Mouse (Mus musculus) embryo, embryonic 9.5 days (tissue): Measurements from ENCODE around the gene Rhbdl2.
A peak's percentile ranks its signal among the peaks of the same experiment; 100 is the strongest.

Source experiments
- DNase-seq: peaks from one replicate; pipeline ENCODE4 v3.0.0-alpha.2; 2017; ENCODE audit errors: extremely low spot score

Rhbdl2 gene

DNA sequence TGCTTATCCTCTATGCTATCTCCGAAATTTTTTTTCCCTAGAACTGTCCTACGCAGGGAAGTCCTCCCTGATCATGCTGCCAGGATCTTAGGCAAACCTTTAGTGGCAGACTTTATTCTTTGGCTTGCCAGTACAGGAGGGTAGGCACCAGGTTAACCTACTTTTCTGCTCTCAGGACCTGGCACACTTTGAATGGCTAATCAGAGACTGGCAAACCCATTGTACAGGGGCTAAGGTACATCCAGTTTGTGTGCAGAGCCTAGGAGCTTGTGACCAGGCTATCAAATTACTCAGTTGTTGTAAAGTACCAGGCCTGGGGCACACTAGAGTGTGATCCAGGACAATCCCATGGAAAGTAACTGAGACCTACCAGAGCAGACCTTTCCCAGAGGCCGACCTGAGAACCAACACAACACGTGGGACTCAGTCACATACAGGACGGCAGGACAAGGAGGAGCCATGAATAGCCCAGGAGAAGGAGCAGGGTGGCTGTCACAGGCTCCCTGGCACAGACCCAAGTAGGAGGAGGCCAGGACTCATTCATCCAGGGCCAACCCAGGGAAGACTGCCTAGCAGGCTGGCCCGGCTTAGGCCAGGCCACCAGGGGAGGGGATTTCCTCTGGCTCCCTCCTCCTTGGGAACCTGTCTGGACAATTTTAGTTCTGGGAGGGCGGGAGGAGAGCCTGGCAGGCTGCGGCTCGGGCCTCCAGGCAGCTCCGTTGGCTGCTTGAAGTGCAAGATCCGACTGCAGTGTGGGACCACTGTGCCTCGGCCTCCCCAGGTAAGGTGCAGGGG, at the start of gene Rhbdl2:
Gene Rhbdl2, plus strand, starts transcription at position 684 of the 795 bp plus-strand sequence.
- DNase-seq: peak; percentile 9

DNA sequence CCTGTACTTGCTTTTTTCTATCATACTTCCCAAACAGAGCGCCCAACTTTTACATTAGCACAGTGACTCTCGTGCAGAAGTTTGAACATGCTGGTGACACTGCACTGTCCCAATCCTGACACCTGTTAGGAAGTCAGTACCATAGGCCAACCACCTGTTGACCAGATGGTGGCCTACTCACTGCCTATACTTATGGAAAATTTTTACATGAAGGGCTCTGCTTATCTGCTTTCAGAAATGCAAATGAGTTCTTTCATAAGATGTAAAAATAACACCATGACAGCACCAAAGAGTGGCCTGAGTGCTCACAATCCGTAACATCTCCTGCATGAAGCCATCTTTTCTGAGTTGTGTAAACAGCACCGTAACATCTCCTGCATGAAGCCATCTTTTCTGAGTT, 49.0 kb upstream of the Rhbdl2 start:
- DNase-seq: no peak

DNA sequence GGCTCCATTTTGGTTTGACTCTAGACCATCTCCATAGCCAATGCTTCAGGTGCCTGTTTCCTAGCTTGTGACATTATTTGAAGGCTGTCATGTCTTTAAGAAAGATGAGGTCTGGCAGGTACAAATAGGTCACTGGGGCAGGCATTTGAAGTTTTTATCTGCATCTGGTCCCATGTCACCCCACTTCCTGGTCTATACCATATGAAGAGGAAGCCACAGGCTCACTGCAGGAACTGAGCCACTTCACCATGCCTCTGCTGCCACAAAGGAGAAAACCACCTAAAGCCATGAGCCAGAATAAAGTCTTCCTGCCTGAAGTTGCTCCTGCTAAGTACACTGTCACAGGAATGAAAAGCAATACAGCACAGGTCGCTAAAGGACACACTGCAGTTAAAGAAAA, 44.8 kb upstream of the Rhbdl2 start:
- no peak for DNase-seq

GRCm38 (mm10) chr4:123745221-123745775, 42.4 kb upstream of the Rhbdl2 start:
- DNase-seq: no peak

- no peak for DNase-seq
These were observed 38.8 kb upstream of the Rhbdl2 start for GRCm38 (mm10) chr4:123748726-123749415.

DNA sequence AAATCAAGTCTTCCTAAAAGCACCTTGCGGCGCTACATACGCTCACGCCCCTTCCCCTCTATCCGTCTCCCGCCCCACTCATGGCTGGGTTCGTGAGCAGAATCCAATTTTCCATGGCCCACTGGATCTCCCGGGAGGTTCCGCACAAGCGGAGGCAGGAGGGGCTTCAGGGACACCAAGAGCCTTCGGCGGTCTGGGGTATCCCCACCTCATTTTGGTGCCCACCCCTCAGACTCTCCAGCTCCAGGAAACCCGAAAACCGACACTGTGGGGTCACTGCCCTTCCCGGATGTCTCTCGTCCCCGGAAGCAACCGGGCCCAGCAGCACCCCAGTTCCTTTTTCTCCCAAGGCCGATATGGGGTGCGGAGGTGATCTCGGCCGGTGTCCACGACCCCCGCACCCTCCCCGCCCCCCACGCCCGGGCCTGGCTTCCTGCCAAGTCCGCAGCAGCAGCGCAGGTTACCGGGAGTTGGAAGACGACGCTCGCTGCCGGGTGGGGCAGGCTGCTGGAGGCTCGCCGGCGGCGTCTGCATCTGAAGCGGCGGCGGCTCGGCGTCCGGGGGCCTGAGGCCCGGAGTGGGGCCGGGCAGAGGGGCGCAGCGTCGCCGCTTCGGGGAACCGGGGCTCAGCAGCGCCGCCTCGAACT, 38.1 kb upstream of the Rhbdl2 start:
- DNase-seq: no peak

GRCm38 (mm10) chr4:123750152-123750651, 37.5 kb upstream of the Rhbdl2 start, which contains the start of gene Akirin1:
TSS of gene Akirin1 (minus strand) at chr4:123750345.
- peak; percentile 99 for DNase-seq

DNA sequence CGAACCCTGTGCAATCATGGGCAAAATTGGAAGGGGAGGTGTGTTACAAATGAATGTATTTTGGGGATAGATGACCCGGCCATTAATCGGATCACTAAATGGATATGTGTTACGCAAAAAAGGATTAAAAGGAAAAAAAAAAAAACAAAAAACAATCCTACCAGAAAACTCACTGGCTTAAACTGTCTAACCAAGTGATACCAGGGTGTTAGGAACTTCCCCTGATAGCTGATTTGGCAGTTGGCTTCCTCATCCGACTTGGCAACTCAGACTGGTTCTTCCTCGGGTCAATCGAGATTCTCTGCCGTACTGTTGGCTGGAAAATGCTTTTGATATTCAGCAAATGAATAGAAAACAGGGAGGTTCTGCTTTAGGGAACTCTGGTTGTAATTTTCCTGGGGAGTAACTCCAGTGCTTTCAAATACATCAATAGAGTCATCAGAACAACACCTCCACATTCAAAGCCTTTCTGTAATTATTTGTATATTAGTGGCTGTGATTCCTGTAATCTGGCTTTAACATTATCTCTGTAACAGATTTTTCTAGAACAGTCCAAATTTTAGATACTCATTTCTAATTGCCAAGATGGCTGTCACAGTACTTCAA, 36.9 kb upstream of the Rhbdl2 start:
- no peak for DNase-seq

DNA sequence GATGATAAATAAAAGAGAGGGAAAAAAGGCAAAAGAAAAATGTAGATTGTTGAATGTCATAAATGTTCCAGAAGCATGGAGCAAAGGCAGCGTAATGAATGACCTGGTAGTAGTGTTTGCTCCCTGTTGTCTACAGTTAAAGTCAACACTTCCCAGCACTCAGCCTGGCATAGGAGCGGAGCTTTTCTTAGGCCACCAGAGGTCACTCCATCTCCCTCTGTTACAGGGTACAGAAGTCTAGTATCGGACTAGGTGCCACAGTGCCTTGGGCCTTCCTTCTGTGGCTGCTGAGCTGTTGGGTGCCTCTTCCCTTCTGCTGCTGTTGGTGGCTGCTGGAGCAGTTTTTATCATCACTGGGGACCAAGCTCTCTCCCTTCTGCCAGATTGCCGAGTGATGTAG, 29.4 kb upstream of the Rhbdl2 start:
- DNase-seq: no peak

- DNase-seq: no peak
These were observed 22.6 kb upstream of the Rhbdl2 start for GRCm38 (mm10) chr4:123765071-123765470.

DNA sequence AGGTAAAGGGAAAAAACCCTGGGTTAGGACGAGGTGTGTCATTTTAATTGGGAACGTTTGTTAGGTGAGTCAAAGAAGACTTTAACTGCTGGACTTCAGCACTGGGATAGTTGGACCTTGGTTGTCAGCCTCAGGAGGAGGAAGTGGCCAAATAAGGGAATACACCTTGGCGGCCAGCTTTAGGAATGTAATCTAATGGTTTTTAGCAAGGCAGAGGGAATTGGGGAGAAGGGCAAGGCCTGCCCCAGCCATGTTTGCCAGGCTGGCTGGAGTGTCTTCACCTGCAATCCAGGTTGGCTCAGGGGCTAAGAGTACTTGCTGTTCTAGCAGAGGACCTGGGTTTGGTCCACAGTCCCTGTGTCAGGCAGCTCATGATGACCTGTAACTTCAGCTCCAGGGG, 19.9 kb upstream of the Rhbdl2 start:
- DNase-seq: no peak

DNA sequence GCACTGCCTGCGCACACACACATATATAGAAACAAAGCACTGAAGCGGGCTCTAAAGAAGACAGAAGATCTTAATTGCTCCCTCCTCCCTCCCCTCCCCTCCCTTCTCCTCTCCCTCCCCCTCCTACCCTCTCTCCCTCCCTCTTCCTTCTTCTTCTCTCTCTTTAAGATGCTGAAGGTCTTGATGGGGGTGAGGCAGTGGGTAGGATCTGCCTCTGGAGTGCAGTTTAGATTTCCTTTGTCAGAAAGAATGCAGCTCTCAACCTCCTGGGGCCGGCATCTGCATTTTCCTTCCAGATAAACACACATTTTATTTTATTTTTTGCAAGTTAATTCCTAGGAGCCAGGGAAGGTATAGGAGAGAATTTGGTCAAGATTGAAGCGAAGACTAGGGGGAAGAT, 19.4 kb upstream of the Rhbdl2 start:
- DNase-seq: no peak

GRCm38 (mm10) chr4:123792666-123793065, 5.0 kb downstream of the Rhbdl2 start:
- DNase-seq: no peak

- DNase-seq: no peak
These were observed 5.5 kb downstream of the Rhbdl2 start for GRCm38 (mm10) chr4:123793136-123793535.

GRCm38 (mm10) chr4:123795057-123795456, 7.4 kb downstream of the Rhbdl2 start:
- no peak for DNase-seq

DNA sequence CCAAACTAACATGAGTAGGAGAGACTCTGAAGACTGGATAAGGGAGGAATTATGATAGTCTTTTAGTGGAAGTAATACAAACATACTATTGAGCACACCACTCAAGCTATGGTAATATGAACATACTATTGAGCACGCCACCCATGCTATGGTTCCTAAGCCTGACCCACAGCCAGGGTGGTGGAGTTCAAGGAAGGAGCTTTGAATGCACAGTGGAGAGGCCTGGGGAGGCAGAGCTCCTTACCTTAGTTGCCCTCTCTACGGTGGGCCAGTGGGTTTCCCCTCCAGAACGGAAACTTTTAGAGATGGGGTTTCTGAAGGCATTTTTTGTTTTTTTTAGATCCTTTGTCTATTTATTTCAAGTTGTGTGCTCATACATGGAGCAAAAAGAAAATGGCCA, 9.7 kb downstream of the Rhbdl2 start:
- no peak for DNase-seq

GRCm38 (mm10) chr4:123797856-123798255, 10.2 kb downstream of the Rhbdl2 start:
- DNase-seq: peak; percentile 34

DNA sequence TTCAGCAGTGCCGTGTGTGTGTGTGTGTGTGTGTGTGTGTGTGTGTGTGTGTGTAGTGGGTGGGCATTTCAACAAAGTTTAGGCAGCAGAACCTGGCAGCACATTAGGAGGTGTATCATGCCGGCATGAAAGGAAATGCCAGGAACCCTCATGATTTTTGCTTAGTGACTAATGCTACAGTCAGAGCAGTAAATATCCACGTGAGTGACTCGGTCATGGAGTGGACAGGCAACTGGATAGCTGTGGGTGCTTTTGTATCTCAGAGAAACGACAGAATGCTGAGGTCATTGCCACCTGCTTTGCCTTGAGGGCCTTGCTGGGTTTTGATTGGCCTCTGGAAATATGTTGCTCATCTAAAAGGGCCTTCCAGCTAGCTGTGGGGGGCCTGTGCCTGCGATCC, 16.0 kb downstream of the Rhbdl2 start:
- DNase-seq: no peak

DNA sequence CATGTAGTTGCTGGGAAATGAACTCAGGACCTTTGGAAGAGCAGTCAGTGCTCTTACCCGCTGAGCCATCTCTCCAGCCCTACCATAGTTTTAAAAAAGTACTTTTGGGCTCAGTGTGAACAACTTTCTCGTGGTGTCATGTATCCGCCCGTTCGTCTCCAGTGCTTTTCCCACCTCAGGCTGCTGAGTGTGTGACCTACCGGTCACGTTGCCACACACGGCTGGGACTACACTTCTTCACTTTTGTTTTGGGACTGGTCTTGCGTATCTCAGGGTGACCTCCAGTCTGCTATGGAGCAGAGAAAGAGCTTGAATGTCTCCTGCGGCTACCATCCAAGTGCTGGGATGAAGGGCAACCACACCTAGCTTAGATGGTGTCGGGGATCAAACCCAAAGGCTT, 20.6 kb downstream of the Rhbdl2 start:
- DNase-seq: no peak

DNA sequence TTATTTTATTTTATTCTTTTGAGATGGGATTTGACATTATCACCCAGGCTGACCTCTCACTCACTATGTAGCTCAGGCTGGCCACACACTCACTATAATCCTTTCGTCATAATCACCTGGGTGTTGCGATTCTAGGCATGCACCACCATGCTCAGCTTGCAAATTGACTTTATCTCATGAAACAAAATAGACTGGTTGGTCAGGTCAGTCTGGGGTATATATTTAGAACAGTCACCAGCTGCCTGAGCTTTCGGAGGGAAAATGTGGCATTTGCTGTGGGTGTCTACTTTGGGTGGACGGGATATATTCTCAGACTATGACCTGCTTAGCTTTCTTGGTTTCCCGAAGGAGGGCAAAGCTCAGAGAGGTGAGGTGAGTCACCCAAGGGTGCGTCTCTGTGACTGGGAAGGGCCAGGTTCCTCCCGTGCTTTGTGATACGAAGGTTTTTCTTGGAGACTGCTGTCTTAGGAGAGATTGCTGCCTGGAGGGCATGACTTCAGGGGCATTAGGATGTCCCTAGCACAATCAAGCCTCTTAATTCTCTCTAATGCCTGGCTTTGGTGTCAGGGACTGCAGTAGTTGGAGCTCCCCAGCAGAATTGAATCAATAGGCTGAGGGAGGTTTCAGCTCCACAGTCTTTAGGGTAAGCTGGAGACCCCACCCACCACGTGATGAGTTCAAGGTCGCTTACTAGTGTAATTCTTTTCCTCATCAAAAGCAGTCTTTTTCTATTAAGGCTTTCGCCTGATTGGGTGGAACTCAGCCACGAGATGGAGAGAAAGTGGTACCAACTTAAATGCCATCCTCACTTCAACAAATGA, 23.0 kb downstream of the Rhbdl2 start:
- DNase-seq: no peak

- no peak for DNase-seq
These were observed 24.9 kb downstream of the Rhbdl2 start for GRCm38 (mm10) chr4:123812525-123812924.
